Mouse (Mus musculus) embryonic stem cell, embryonic (primary cell): ENCODE data around the gene Fgfr2.

ENCODE experiments used
- CTCF ChIA-PET, 4 experiments: fragments of 300-600 bp in 2 of 4; fragments of 350-600 bp in 2 of 4; sonication (Branson Sonifier 250); formaldehyde crosslinking; loops; one replicate each; lab custom pipeline; 2022; ENCODE audit warnings: inconsistent platforms in 2 of 4; lab: Charles Lee
- POLR2A ChIA-PET, 4 experiments: fragments of 300-600 bp in 2 of 4; fragments of 350-600 bp in 2 of 4; sonication (Branson Sonifier 250); formaldehyde crosslinking; loops; one replicate each; lab custom pipeline; 2022; ENCODE audit warnings: antibody characterized with exemption in 4 of 4, inconsistent platforms in 1 of 4; lab: Charles Lee

Fgfr2 gene

DNA sequence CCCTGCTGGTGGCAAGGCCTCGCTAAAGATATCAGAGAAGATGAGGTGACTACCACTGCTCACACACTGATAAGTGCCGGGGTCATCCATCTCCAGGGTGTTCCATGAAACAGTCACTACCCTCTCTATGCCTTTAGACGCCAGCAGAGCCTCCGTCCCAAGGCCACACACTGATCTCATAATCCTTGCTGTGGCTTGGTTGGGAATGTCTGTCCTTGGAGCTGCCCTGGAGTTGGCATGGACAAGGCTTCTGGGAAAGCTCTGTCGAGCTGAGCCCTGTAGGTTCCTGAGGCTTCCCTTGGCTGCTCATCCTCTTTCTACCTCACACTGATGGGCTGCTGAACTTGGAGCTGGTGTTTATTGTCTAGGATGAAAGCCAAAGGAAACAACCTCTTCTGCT lies 2336.4 kb downstream of the Fgfr2 start:
- ChIA-PET CTCF (interaction anchor here in 1 of 4 experiments (0.6 kb wide), 1 partner anchor 17 kb away, joined by 4 read pairs; no protein-coding TSS in a partner anchor), POLR2A (no interaction called here)

GRCm38 (mm10) chr7:130785923-130786575 lies 2337.1 kb downstream of the Fgfr2 start:
- CTCF ChIA-PET: interaction anchor here in 2 of 4 experiments (0.6 to 0.7 kb wide), 5 partner anchors 11 to 326 kb away, joined by 3 to 15 read pairs (median 5); no protein-coding TSS in a partner anchor
- POLR2A ChIA-PET: interaction anchor here in 1 of 4 experiments (0.6 kb wide), 1 partner anchor 109 kb away, joined by 3 read pairs; no protein-coding TSS in a partner anchor

GRCm38 (mm10) chr7:130782501-130783050 lies 2340.6 kb downstream of the Fgfr2 start:
- POLR2A ChIA-PET: interaction anchor here in 1 of 4 experiments (1.0 kb wide), 1 partner anchor 9 kb away, joined by 3 read pairs; the partner anchor contains the start of gene Btbd16
- CTCF ChIA-PET: interaction anchor here in 1 of 4 experiments (1.6 kb wide), 1 partner anchor 21 kb away, joined by 3 read pairs; no protein-coding TSS in a partner anchor

- ChIA-PET CTCF (interaction anchor here in 2 of 4 experiments (0.6 to 1.6 kb wide), 2 partner anchors 19 to 118 kb away, joined by 3 to 6 read pairs; no protein-coding TSS in a partner anchor), POLR2A (no interaction called here)
Measured at GRCm38 (mm10) chr7:130780866-130781419, 2342.2 kb downstream of the Fgfr2 start.

GRCm38 (mm10) chr7:130773914-130774630 lies 2349.1 kb downstream of the Fgfr2 start, which contains the start of gene Btbd16:
Btbd16 (plus strand) TSS chr7:130774069.
- ChIA-PET CTCF (interaction anchor here (0.5 to 2.7 kb wide), 13 partner anchors 10 to 241 kb away, joined by 3 to 22 read pairs (median 3); no protein-coding TSS in a partner anchor), POLR2A (interaction anchor here in 2 of 4 experiments (0.5 to 1.4 kb wide), 3 partner anchors 9 to 53 kb away, joined by 3 to 7 read pairs (median 4); no protein-coding TSS in a partner anchor)

DNA sequence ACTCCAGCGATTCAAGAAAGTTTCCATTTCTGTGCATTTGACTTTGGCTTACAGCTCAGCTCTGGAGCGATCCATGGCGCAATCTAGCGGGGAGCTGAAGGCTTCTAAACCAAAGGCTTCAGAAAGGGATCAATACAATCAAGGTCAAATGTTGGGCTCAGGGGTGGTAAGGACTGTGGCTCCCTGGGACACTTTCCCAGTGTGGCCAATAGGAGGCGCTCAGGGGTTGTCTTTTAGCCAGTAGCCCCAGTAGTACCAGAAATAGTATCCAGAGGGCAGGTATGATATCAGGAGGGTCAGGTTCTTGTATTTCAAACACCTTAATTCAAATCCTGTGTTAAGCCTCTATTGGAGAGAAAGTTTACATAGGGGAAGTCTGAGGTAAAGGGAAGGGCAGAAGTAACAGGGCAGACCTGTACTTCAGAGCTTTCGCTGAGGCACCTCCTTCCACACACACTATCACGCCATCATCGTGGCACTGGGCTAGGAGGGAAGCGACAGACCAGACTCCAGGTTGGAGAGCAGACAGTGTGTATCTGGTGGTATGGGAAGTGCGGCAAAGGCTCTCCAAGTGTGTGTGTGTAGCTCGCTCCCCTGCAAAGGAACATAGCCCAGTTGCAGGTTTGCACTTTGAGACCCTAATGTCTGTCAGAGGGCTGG lies 2349.8 kb downstream of the Fgfr2 start:
- ChIA-PET CTCF (interaction anchor here (0.6 to 2.7 kb wide), 13 partner anchors 11 to 570 kb away, joined by 3 to 22 read pairs (median 3); no protein-coding TSS in a partner anchor), POLR2A (interaction anchor here in 2 of 4 experiments (0.5 to 1.4 kb wide), 2 partner anchors 10 to 54 kb away, joined by 3 to 7 read pairs; no protein-coding TSS in a partner anchor)

DNA sequence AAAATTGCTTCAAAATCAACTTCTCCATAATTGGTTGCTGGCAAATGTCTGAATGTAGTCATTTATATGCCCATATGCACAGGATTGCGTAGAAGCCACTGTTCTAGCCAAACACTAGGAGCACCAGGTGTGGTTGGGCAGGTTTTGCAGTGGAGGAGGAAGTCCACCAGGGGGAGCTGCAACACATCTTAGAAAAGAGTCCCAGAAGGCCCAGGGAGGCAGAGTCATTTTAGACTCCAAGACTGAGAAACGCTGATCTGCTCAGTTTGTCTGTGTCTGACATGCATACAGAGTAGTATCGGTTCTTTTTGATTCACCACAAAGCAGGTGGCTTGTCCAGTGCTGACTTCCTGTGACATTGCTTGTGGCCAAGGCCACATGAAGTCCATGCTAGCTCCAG lies 2352.4 kb downstream of the Fgfr2 start:
- ChIA-PET POLR2A (interaction anchor here in 2 of 4 experiments (1.1 to 1.5 kb wide), 2 partner anchors 8 to 42 kb away, joined by 3 to 4 read pairs; no protein-coding TSS in a partner anchor), CTCF (interaction anchor here (0.6 to 2.2 kb wide), 16 partner anchors 8 to 395 kb away, joined by 3 to 17 read pairs (median 4); no protein-coding TSS in a partner anchor)

- ChIA-PET POLR2A (interaction anchor here in 1 of 4 experiments (0.5 to 1.6 kb wide), 4 partner anchors 9 to 236 kb away, joined by 3 to 5 read pairs (median 3); no protein-coding TSS in a partner anchor), CTCF (interaction anchor here in 2 of 4 experiments (0.5 to 1.1 kb wide), 2 partner anchors 15 to 374 kb away, joined by 3 read pairs; no protein-coding TSS in a partner anchor)
Measured at GRCm38 (mm10) chr7:130768151-130768550, 2355.0 kb downstream of the Fgfr2 start.

DNA sequence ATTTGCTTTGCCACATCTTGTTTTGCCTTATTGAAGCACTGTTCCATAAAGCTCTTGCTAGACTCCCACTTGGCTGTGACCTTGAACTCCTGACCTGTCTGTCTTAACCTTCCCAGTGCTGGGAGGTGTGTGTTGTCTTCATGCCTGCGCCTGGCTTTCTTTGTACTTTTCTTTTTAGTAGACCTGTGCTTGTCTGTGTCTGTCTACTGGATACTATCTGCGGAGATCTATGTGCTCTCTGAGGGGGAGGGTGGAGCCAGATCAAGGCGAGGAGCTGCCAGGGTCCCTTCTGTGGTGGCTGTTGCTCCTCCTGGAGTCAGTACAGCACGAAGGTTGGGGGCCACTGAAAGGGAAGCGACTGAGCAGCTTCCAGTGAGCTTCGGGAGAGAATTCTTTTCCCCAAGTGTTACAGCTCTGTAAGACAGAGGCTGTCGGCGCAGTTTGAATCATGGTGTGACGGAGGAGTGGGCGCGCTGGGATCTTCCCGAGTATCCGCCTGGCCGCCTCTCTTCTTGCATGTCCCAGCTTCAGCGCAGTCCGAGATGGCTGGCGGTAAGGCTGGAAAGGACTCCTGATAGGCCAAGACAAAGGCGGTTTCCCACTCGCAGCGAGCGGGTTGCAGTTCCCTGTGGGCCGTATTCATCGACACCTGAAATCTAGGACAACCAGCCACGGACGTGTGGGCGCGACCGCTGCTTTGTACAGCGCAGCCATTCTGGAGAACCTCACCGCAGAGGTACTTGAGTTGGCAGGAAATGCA lies 2356.6 kb downstream of the Fgfr2 start:
- POLR2A ChIA-PET: interaction anchor here in 3 of 4 experiments (0.6 to 2.2 kb wide), 15 partner anchors 10 to 165 kb away, joined by 3 to 9 read pairs (median 4); no protein-coding TSS in a partner anchor
- CTCF ChIA-PET: interaction anchor here in 3 of 4 experiments (0.5 to 1.7 kb wide), 8 partner anchors 30 to 229 kb away, joined by 3 to 5 read pairs (median 3); no protein-coding TSS in a partner anchor

DNA sequence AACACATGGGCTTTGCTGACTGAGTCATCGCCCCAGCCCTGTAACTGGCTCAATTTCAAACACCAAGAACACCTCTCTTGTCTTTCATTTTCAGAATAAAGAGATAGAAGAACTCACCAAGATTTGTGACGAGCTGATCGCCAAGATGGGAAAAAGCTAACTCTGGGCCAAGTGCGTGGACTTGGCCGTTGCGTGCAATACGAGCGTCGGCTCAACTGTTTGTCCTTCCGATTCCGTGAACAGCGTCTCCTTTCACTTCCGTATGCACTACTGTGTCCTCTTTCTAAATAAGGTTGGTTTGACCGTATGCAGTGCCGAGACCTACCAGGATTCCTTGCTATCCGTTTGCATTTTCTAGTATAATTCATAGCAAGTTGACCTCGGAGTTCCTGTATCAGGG lies 2359.0 kb downstream of the Fgfr2 start:
- CTCF ChIA-PET: interaction anchor here in 2 of 4 experiments (0.6 to 3.9 kb wide), 6 partner anchors 10 to 231 kb away, joined by 3 to 42 read pairs (median 17); partner anchors contain the start of gene Btbd16 (in 1 of the 2)
- POLR2A ChIA-PET: interaction anchor here in 1 of 4 experiments (1.3 to 2.8 kb wide), 2 partner anchors 15 to 118 kb away, joined by 3 to 11 read pairs; no protein-coding TSS in a partner anchor

GRCm38 (mm10) chr7:130762071-130762897 lies 2360.9 kb downstream of the Fgfr2 start:
- ChIA-PET POLR2A (interaction anchor here (0.6 to 3.0 kb wide), 40 partner anchors 8 to 1674 kb away, joined by 3 to 15 read pairs (median 4); no protein-coding TSS in a partner anchor), CTCF (interaction anchor here (0.5 to 3.9 kb wide), 138 partner anchors 9 to 1984 kb away, joined by 3 to 42 read pairs (median 4); partner anchors contain the start of genes Btbd16 (in 4 of the 4) and Plekha1 (in 1 of the 4))

GRCm38 (mm10) chr7:130757326-130757865 lies 2365.8 kb downstream of the Fgfr2 start:
- ChIA-PET POLR2A (interaction anchor here in 2 of 4 experiments (0.7 to 1.6 kb wide), 2 partner anchors 19 to 41 kb away, joined by 3 to 7 read pairs; no protein-coding TSS in a partner anchor), CTCF (interaction anchor here in 1 of 4 experiments (0.6 kb wide), 1 partner anchor 425 kb away, joined by 4 read pairs; no protein-coding TSS in a partner anchor)

GRCm38 (mm10) chr7:130756343-130756835 lies 2366.8 kb downstream of the Fgfr2 start:
- ChIA-PET CTCF (interaction anchor here in 1 of 4 experiments (0.6 to 0.9 kb wide), 2 partner anchors 287 to 424 kb away, joined by 3 to 4 read pairs; no protein-coding TSS in a partner anchor), POLR2A (interaction anchor here (0.6 to 1.7 kb wide), 4 partner anchors 9 to 1155 kb away, joined by 3 to 9 read pairs (median 4); no protein-coding TSS in a partner anchor)

GRCm38 (mm10) chr7:130754790-130755189 lies 2368.4 kb downstream of the Fgfr2 start:
- ChIA-PET CTCF (interaction anchor here (0.5 to 3.4 kb wide), 12 partner anchors 7 to 239 kb away, joined by 3 to 36 read pairs (median 4); no protein-coding TSS in a partner anchor), POLR2A (interaction anchor here in 2 of 4 experiments (1.0 to 2.1 kb wide), 6 partner anchors 8 to 222 kb away, joined by 3 to 9 read pairs (median 6); no protein-coding TSS in a partner anchor)
